Mouse (Mus musculus) stomach, postnatal 0 days (tissue): ENCODE data around the gene Gm11992. TPM values are rescaled to one million over a fixed set of nuclear protein-coding genes. Genes with fewer than 3 reads are reported as not detected.

ENCODE experiments used
- ATAC-seq: fragments of 200-750 bp; cut with Nextera tagmentation; 2 replicates; pipeline ENCODE4 v1.8.0; 2017; ENCODE audit not compliant: low FRiP score, low TSS enrichment
- DNase-seq: peaks from one replicate; pipeline ENCODE4 v3.0.0-alpha.2; 2016; ENCODE audit warnings: low spot score
- H3K27ac ChIP-seq: fragments of 300-500 bp; sonication (generic); replicated peaks from 2 replicates; pipeline ENCODE4 v1.5.1; 2014; ENCODE audit warnings: mild to moderate bottlenecking, control low read depth
- H3K27me3 ChIP-seq: fragments of 300-500 bp; sonication (generic); 2 replicates; pipeline ENCODE4 v1.6.1; 2014; ENCODE audit warnings: low read length; ENCODE audit not compliant: control insufficient read depth, insufficient read depth
- H3K36me3 ChIP-seq: fragments of 300-500 bp; sonication (generic); 2 replicates; pipeline ENCODE4 v1.6.1; 2014; ENCODE audit warnings: low read length, mixed read lengths; ENCODE audit not compliant: control insufficient read depth, insufficient read depth
- H3K4me1 ChIP-seq: fragments of 300-500 bp; sonication (generic); replicated peaks from 2 replicates; pipeline ENCODE4 v1.6.1; 2014; ENCODE audit warnings: antibody characterized with exemption; ENCODE audit not compliant: control insufficient read depth, insufficient read depth
- H3K4me2 ChIP-seq: fragments of 300-500 bp; sonication (generic); replicated peaks from 2 replicates; pipeline ENCODE4 v1.6.1; 2014; ENCODE audit warnings: low read depth, mild to moderate bottlenecking, control low read depth, moderate library complexity
- H3K4me3 ChIP-seq: fragments of 300-500 bp; sonication (generic); 2 replicates; pipeline ENCODE4 v1.5.1; 2014; ENCODE audit warnings: low read depth, low read length, control low read depth
- H3K9ac ChIP-seq: fragments of 300-500 bp; sonication (generic); 2 replicates; pipeline ENCODE4 v1.6.1; 2014; ENCODE audit warnings: mild to moderate bottlenecking, low read length, control low read depth, mixed read lengths
- H3K9me3 ChIP-seq: fragments of 300-500 bp; sonication (generic); 2 replicates; pipeline ENCODE4 v1.6.1; 2016; ENCODE audit warnings: low read length; ENCODE audit not compliant: control insufficient read depth
- CTCF ChIP-seq: IDR thresholded peaks from 2 replicates; pipeline ENCODE4 v1.5.1; 2016; ENCODE audit warnings: antibody characterized with exemption, low read depth, mild to moderate bottlenecking, moderate library complexity
- EP300 ChIP-seq: optimal IDR thresholded peaks from 2 replicates; pipeline ENCODE3; 2016; ENCODE audit warnings: antibody characterized with exemption
- WGBS: fragments of 180-500 bp; shearing (Covaris S2); extraction: QIAGEN DNeasy Blood & Tissue Kit; methylation state at CpG from one replicate; pipeline ENCODE4 v1.1.7; 2014; 5-methylcytosine and 5-hydroxymethylcytosine counted together
- polyA plus RNA-seq: library from polyadenylated mRNA; unstranded; fragments of >200 nt; fragmentation: Nextera tagmentation; extraction: Ambion mirVana; gene quantifications from 2 replicates; pipeline ENCODE4 v1.2.1, GENCODE M21; 2015

Gm11992 gene
- polyA plus RNA-seq, 1 experiment from 2014 or later, result 3.7 TPM

- no peaks in the 10 kb centered on the region for H3K36me3 ChIP-seq
- no peak for TF ChIP-seq CTCF
- TF ChIP-seq EP300, result no peak
- H3K4me3 ChIP-seq, result no peak overlapping the region
- no peaks in the 10 kb centered on the region for H3K4me1 ChIP-seq
- H3K9me3 ChIP-seq, result no peaks in the 10 kb centered on the region
- 12% methylated on average over 3 of the region's 3 CpGs for WGBS
- H3K4me2 ChIP-seq, result no peak overlapping the region
- H3K9ac ChIP-seq, result no peak overlapping the region
- ATAC-seq (no peak), DNase-seq (no peak)
- 0 out of 2 replicates have a peak, but pooled peaks cover 2% of the 10 kb centered on the region for H3K27me3 ChIP-seq
- no peak overlapping the region for H3K27ac ChIP-seq
Observed at GRCm38 (mm10) chr11:9116916-9117315, 68.5 kb downstream of the Gm11992 start.

GRCm38 (mm10) chr11:9117358-9118049 is 69.1 kb downstream of the Gm11992 start:
- H3K9me3 ChIP-seq, result no peaks in the 10 kb centered on the region
- ATAC-seq (peak; percentile 88), DNase-seq (peak; percentile 69)
- H3K4me1 ChIP-seq, result no peaks in the 10 kb centered on the region
- WGBS, result 8% methylated on average over 13 of the region's 13 CpGs
- peak overlapping the region; percentile 47 for H3K4me3 ChIP-seq
- no peak overlapping the region for H3K27ac ChIP-seq
- H3K27me3 ChIP-seq, result 0 out of 2 replicates have a peak, but pooled peaks cover 2% of the 10 kb centered on the region
- peak overlapping the region; percentile 81 for H3K4me2 ChIP-seq
- TF ChIP-seq CTCF, result 0 out of 2 replicates have a peak, but pooled peaks have one; percentile 5
- TF ChIP-seq EP300, result no peak
- H3K36me3 ChIP-seq, result no peaks in the 10 kb centered on the region
- no peak overlapping the region for H3K9ac ChIP-seq

- Histone ChIP-seq H3K36me3 (no peaks in the 10 kb centered on the region), H3K4me2 (peak within 1 kb of the TSS; percentile 81), H3K9ac (peak within 1 kb of the TSS; percentile 52), H3K27ac (no peak within 1 kb of the TSS; the same call in 1 of the 2 replicates), H3K4me3 (peak within 1 kb of the TSS; percentile 47), H3K27me3 (0 out of 2 replicates have a peak, but pooled peaks cover 2% of the 10 kb centered on the region), H3K9me3 (no peaks in the 10 kb centered on the region), H3K4me1 (no peaks in the 10 kb centered on the region)
- DNase-seq, result no peak
- ATAC-seq, result peak; percentile 43
- 1% methylated on average over 7 of the region's 7 CpGs for WGBS
- TF ChIP-seq CTCF (no peak), EP300 (no peak)
Observed at GRCm38 (mm10) chr11:9118050-9118420, 69.6 kb downstream of the Gm11992 start, which contains the start of gene Upp1. Upp1 (plus strand) TSS chr11:9118103.

- under 1% methylated on average over 40 of the region's 40 CpGs for WGBS
- no peak overlapping the region; the same call in 1 of the 2 replicates for H3K27ac ChIP-seq
- no peak for TF ChIP-seq CTCF
- no peaks in the 10 kb centered on the region for H3K9me3 ChIP-seq
- H3K9ac ChIP-seq, result peak overlapping the region; percentile 52
- peak overlapping the region; percentile 81 for H3K4me2 ChIP-seq
- no peaks in the 10 kb centered on the region for H3K4me1 ChIP-seq
- DNase-seq, result peak; percentile 80
- 0 out of 2 replicates have a peak, but pooled peaks cover 2% of the 10 kb centered on the region for H3K27me3 ChIP-seq
- H3K36me3 ChIP-seq, result no peaks in the 10 kb centered on the region
- ATAC-seq, result peak; percentile 84
- H3K4me3 ChIP-seq, result peak overlapping the region; percentile 47
Observed at GRCm38 (mm10) chr11:9118421-9119121, 70.2 kb downstream of the Gm11992 start.

Other genes with a start within 250 kb of the Gm11992 start
- 0.08 and 0.19 TPM in 2 replicates for gene Pkd1l1, start 75.3 kb upstream of the Gm11992 start, polyA plus RNA-seq
- gene Hus1, start 37.4 kb upstream of the Gm11992 start, polyA plus RNA-seq, result 5.1 and 5.8 TPM in 2 replicates
- 2.4 and 2.6 TPM in 2 replicates for gene Sun3, start 397 bp downstream of the Gm11992 start, polyA plus RNA-seq
- gene Upp1, start 69.5 kb downstream of the Gm11992 start, polyA plus RNA-seq, result 18.7 and 18.8 TPM in 2 replicates
- 0.01 TPM in 2 replicates for gene Abca13, start 143.3 kb downstream of the Gm11992 start, polyA plus RNA-seq